Mouse (Mus musculus) thymus, adult 2 months (tissue): ENCODE measurements around the gene Zfp341.

Experiments
- CTCF ChIP-seq: fragments of 200-500 bp; IDR thresholded peaks from 2 replicates; pipeline ENCODE4 v1.5.1; 2012; ENCODE audit warnings: mild to moderate bottlenecking, control low read depth, low read length, moderate library complexity, borderline replicate concordance; ENCODE audit not compliant: control insufficient read depth, poor library complexity, insufficient read depth; ENCODE audit errors: extremely low read depth
- POLR2A ChIP-seq: fragments of 200-500 bp; IDR thresholded peaks from 2 replicates; pipeline ENCODE4 v1.6.1; 2012; ENCODE audit warnings: mild to moderate bottlenecking, low read length, control low read depth, moderate library complexity; ENCODE audit not compliant: control insufficient read depth, poor library complexity, insufficient read depth; ENCODE audit errors: extremely low read depth

- TF ChIP-seq CTCF: no peak
- no peak for TF ChIP-seq POLR2A
Observed at GRCm38 (mm10) chr2:154589051-154589450, 24.0 kb upstream of the Zfp341 start.
